Mouse (Mus musculus): Measurements from ENCODE around the gene Carmil1. TPM values are rescaled to one million over a fixed set of nuclear protein-coding genes. Genes with fewer than 3 reads are reported as not detected.

Gene Carmil1
- 27.2 and 30.2 TPM in 2 replicates for polyA plus RNA-seq (2016; fragmentation: Nextera tagmentation; extraction: Ambion mirVana)

- H3K9me3 ChIP-seq, result no peaks in the 10 kb centered on the region
- peak within 1 kb of the TSS; percentile 94 for H3K27ac ChIP-seq (replicated peaks)
- WGBS, result under 1% methylated on average over 96 of the region's 96 CpGs
- peaks cover 11% of the 10 kb centered on the region for H3K27me3 ChIP-seq (replicated peaks; ENCODE audit: low read depth, poor library complexity, severe bottlenecking)
- H3K4me3 ChIP-seq, result peak within 1 kb of the TSS; percentile 81
- 0 out of 2 replicates have a peak, but pooled peaks cover 4% of the 10 kb centered on the region for H3K36me3 ChIP-seq (replicated peaks)
- peak; percentile 91 for DNase-seq (ENCODE audit: low spot score)
- H3K4me1 ChIP-seq, result peaks cover 17% of the 10 kb centered on the region
These were observed at the start of gene Carmil1 for GRCm38 (mm10) chr13:24280439-24281431. TSS of gene Carmil1 (minus strand) at chr13:24280795.

GRCm38 (mm10) chr13:24330128-24330527, 49.5 kb upstream of the Carmil1 start:
- Histone ChIP-seq H3K4me1 (no peaks in the 10 kb centered on the region), H3K27ac (replicated peaks) (no peak overlapping the region), H3K4me3 (no peak overlapping the region), H3K9me3 (no peaks in the 10 kb centered on the region), H3K27me3 (replicated peaks; ENCODE audit: low read depth, poor library complexity, severe bottlenecking) (no peaks in the 10 kb centered on the region), H3K36me3 (replicated peaks) (no peaks in the 10 kb centered on the region)
- 79% methylated on average over 4 of the region's 4 CpGs for WGBS
- no peak for DNase-seq (ENCODE audit: low spot score)

- Histone ChIP-seq H3K9me3 (no peaks in the 10 kb centered on the region), H3K4me3 (no peak overlapping the region), H3K36me3 (replicated peaks) (no peaks in the 10 kb centered on the region), H3K27ac (replicated peaks) (no peak overlapping the region), H3K27me3 (replicated peaks; ENCODE audit: low read depth, poor library complexity, severe bottlenecking) (no peaks in the 10 kb centered on the region), H3K4me1 (no peaks in the 10 kb centered on the region)
- WGBS, result 83% methylated on average over 9 of the region's 9 CpGs
- no peak for DNase-seq (ENCODE audit: low spot score)
These were observed 47.6 kb upstream of the Carmil1 start for GRCm38 (mm10) chr13:24328036-24328817.

- no peak for DNase-seq (ENCODE audit: low spot score)
- Histone ChIP-seq H3K36me3 (replicated peaks) (no peaks in the 10 kb centered on the region), H3K9me3 (no peaks in the 10 kb centered on the region), H3K27me3 (replicated peaks; ENCODE audit: low read depth, poor library complexity, severe bottlenecking) (no peaks in the 10 kb centered on the region), H3K4me3 (no peak within 1 kb of the TSS), H3K4me1 (no peaks in the 10 kb centered on the region), H3K27ac (replicated peaks) (no peak within 1 kb of the TSS)
- 85% methylated on average over 5 of the region's 5 CpGs for WGBS
These were observed 46.6 kb upstream of the Carmil1 start, which contains the start of gene Cmah for GRCm38 (mm10) chr13:24327201-24327600. TSS of gene Cmah (plus strand) at chr13:24327404.

GRCm38 (mm10) chr13:24321313-24321712, 40.7 kb upstream of the Carmil1 start:
- H3K4me3 ChIP-seq, result no peak overlapping the region
- no peak for DNase-seq (ENCODE audit: low spot score)
- no peaks in the 10 kb centered on the region for H3K4me1 ChIP-seq
- H3K36me3 ChIP-seq (replicated peaks), result no peaks in the 10 kb centered on the region
- H3K27ac ChIP-seq (replicated peaks), result no peak overlapping the region
- WGBS, result 79% methylated on average over 6 of the region's 6 CpGs
- no peaks in the 10 kb centered on the region for H3K27me3 ChIP-seq (replicated peaks; ENCODE audit: low read depth, poor library complexity, severe bottlenecking)
- H3K9me3 ChIP-seq, result no peaks in the 10 kb centered on the region

GRCm38 (mm10) chr13:24318618-24319017, 38.0 kb upstream of the Carmil1 start:
- Histone ChIP-seq H3K9me3 (no peaks in the 10 kb centered on the region), H3K27me3 (replicated peaks; ENCODE audit: low read depth, poor library complexity, severe bottlenecking) (no peaks in the 10 kb centered on the region), H3K27ac (replicated peaks) (no peak overlapping the region), H3K4me3 (no peak overlapping the region), H3K36me3 (replicated peaks) (no peaks in the 10 kb centered on the region), H3K4me1 (no peaks in the 10 kb centered on the region)
- peak; percentile 42 for DNase-seq (ENCODE audit: low spot score)
- WGBS, result 25% methylated on average over 4 of the region's 4 CpGs

GRCm38 (mm10) chr13:24316563-24316962, 36.0 kb upstream of the Carmil1 start:
- no peak overlapping the region for H3K4me3 ChIP-seq
- no peaks in the 10 kb centered on the region for H3K4me1 ChIP-seq
- H3K27ac ChIP-seq (replicated peaks), result no peak overlapping the region
- H3K27me3 ChIP-seq (replicated peaks; ENCODE audit: low read depth, poor library complexity, severe bottlenecking), result no peaks in the 10 kb centered on the region
- H3K9me3 ChIP-seq, result no peaks in the 10 kb centered on the region
- no peak for DNase-seq (ENCODE audit: low spot score)
- 79% methylated on average over 3 of the region's 3 CpGs for WGBS
- no peaks in the 10 kb centered on the region for H3K36me3 ChIP-seq (replicated peaks)

- H3K4me1 ChIP-seq, result no peaks in the 10 kb centered on the region
- H3K27me3 ChIP-seq (replicated peaks; ENCODE audit: low read depth, poor library complexity, severe bottlenecking), result no peaks in the 10 kb centered on the region
- no peak overlapping the region for H3K27ac ChIP-seq (replicated peaks)
- H3K36me3 ChIP-seq (replicated peaks), result no peaks in the 10 kb centered on the region
- WGBS, result 87% methylated on average over 8 of the region's 8 CpGs
- DNase-seq (ENCODE audit: low spot score), result no peak
- H3K9me3 ChIP-seq, result no peaks in the 10 kb centered on the region
- no peak overlapping the region for H3K4me3 ChIP-seq
These were observed 30.7 kb upstream of the Carmil1 start for GRCm38 (mm10) chr13:24311011-24311940.

- H3K36me3 ChIP-seq (replicated peaks), result no peaks in the 10 kb centered on the region
- no peak overlapping the region for H3K4me3 ChIP-seq
- 54% methylated on average over 4 of the region's 4 CpGs for WGBS
- no peak for DNase-seq (ENCODE audit: low spot score)
- no peak overlapping the region for H3K27ac ChIP-seq (replicated peaks)
- H3K4me1 ChIP-seq, result no peaks in the 10 kb centered on the region
- H3K27me3 ChIP-seq (replicated peaks; ENCODE audit: low read depth, poor library complexity, severe bottlenecking), result no peaks in the 10 kb centered on the region
- H3K9me3 ChIP-seq, result no peaks in the 10 kb centered on the region
These were observed 25.7 kb upstream of the Carmil1 start for GRCm38 (mm10) chr13:24306248-24306647.

- no peak for DNase-seq (ENCODE audit: low spot score)
- Histone ChIP-seq H3K36me3 (replicated peaks) (no peaks in the 10 kb centered on the region), H3K9me3 (no peaks in the 10 kb centered on the region), H3K4me3 (no peak overlapping the region), H3K27ac (replicated peaks) (no peak overlapping the region), H3K27me3 (replicated peaks; ENCODE audit: low read depth, poor library complexity, severe bottlenecking) (no peaks in the 10 kb centered on the region), H3K4me1 (no peaks in the 10 kb centered on the region)
- WGBS, result 69% methylated on average over 4 of the region's 4 CpGs
These were observed 24.9 kb upstream of the Carmil1 start for GRCm38 (mm10) chr13:24305486-24305885.

GRCm38 (mm10) chr13:24297252-24297651, 16.7 kb upstream of the Carmil1 start:
- Histone ChIP-seq H3K27ac (replicated peaks) (no peak overlapping the region), H3K27me3 (replicated peaks; ENCODE audit: low read depth, poor library complexity, severe bottlenecking) (no peaks in the 10 kb centered on the region), H3K4me1 (no peaks in the 10 kb centered on the region), H3K9me3 (no peaks in the 10 kb centered on the region), H3K36me3 (replicated peaks) (no peaks in the 10 kb centered on the region), H3K4me3 (no peak overlapping the region)
- DNase-seq (ENCODE audit: low spot score), result peak; percentile 50
- WGBS, result 16% methylated on average over 4 of the region's 4 CpGs

GRCm38 (mm10) chr13:24287381-24287780, 6.8 kb upstream of the Carmil1 start:
- H3K9me3 ChIP-seq, result no peaks in the 10 kb centered on the region
- H3K4me1 ChIP-seq, result no peaks in the 10 kb centered on the region
- no peak overlapping the region for H3K4me3 ChIP-seq
- no peaks in the 10 kb centered on the region for H3K27me3 ChIP-seq (replicated peaks; ENCODE audit: low read depth, poor library complexity, severe bottlenecking)
- DNase-seq (ENCODE audit: low spot score), result no peak
- 93% methylated on average over 2 of the region's 2 CpGs for WGBS
- H3K36me3 ChIP-seq (replicated peaks), result no peaks in the 10 kb centered on the region
- H3K27ac ChIP-seq (replicated peaks), result no peak overlapping the region
